Mouse (Mus musculus): Measurements from ENCODE around the gene Ninj2. TPM values are rescaled to one million over a fixed set of nuclear protein-coding genes. Genes with fewer than 3 reads are reported as not detected.

The Ninj2 gene
- total and polyA plus RNA-seq, 3 experiments, result 1.1 to 6.5 TPM; not detected in 1

- H3K4me1 ChIP-seq (ENCODE audit: control insufficient read depth in 1 of 2, insufficient read depth in 2 of 2), result peaks cover 3 to 11% of the 10 kb centered on the region in 2 experiments; a peak in 3 of 4 replicates
- H3K79me2 ChIP-seq (replicated peaks; ENCODE audit: control insufficient read depth, extremely low read depth, insufficient read depth, poor library complexity, severe bottlenecking), result no peaks in the 10 kb centered on the region
- no peak overlapping the region for H3K27ac ChIP-seq (ENCODE audit: insufficient read depth, low read depth)
- no peak overlapping the region for H3K4me3 ChIP-seq (replicated peaks in 1 of 3; ENCODE audit: low read depth in 2 of 3, low read length in 2 of 3, poor library complexity in 1 of 3)
- DNase-seq (ENCODE audit: extremely low read depth), result no peak
- H3K9ac ChIP-seq (ENCODE audit: insufficient read depth, low read depth), result no peak overlapping the region
- no peak for TF ChIP-seq MEF2A (IDR thresholded peaks at IDR 0.05; ENCODE audit: borderline replicate concordance, low read depth, low read length)
- TF ChIP-seq USF2 (conservative IDR thresholded peaks at IDR 0.05; ENCODE audit: low read depth, low read length), result no peak
- no peak for TF ChIP-seq SMC3 (IDR thresholded peaks at IDR 0.05; ENCODE audit: low read depth, low read length)
- TF ChIP-seq RAD21 (IDR thresholded peaks at IDR 0.05; ENCODE audit: low read depth, low read length), result no peak
- TF ChIP-seq BHLHE40 (IDR thresholded peaks at IDR 0.05; ENCODE audit: low read depth, low read length), result no peak
- no peak overlapping the region for H3K4me2 ChIP-seq (ENCODE audit: insufficient read depth, low read depth, poor library complexity, severe bottlenecking)
- H3K36me3 ChIP-seq (replicated peaks in 1 of 2; ENCODE audit: control insufficient read depth in 1 of 2, insufficient read depth in 1 of 2, low read length in 1 of 2), result no peaks in the 10 kb centered on the region
- in situ Hi-C loops (cut with MboI; ENCODE audit: low pct_ligation_motif_present, low pct_unique_long_range_greater_than_20kb, low sequenced_read_pairs) (no loop called here), dilution Hi-C loops (cut with MboI; ENCODE audit: extremely low pct_ligation_motif_present, extremely low pct_unique_long_range_greater_than_20kb, low sequenced_read_pairs) (no loop called here)
- H3K27me3 ChIP-seq (replicated peaks), result no peaks in the 10 kb centered on the region
- no peaks in the 10 kb centered on the region for H3K9me3 ChIP-seq (replicated peaks; ENCODE audit: low read length)
These were observed 71.6 kb downstream of the Ninj2 start for GRCm38 (mm10) chr6:120164765-120165164.

GRCm38 (mm10) chr6:120167574-120167973 is 74.4 kb downstream of the Ninj2 start:
- TF ChIP-seq UBTF (IDR thresholded peaks at IDR 0.05; ENCODE audit: low read depth, low read length) (no peak), USF2 (conservative IDR thresholded peaks at IDR 0.05; ENCODE audit: low read depth, low read length) (no peak), JUN (IDR thresholded peaks at IDR 0.05; ENCODE audit: insufficient read depth, low read depth, low read length) (no peak), IRF4 (IDR thresholded peaks at IDR 0.05; ENCODE audit: low read depth, low read length) (no peak), TCF12 (IDR thresholded peaks at IDR 0.05; ENCODE audit: low read depth, low read length) (no peak), SIN3A (IDR thresholded peaks at IDR 0.05; ENCODE audit: low read length) (no peak), ZMIZ1 (IDR thresholded peaks at IDR 0.05; ENCODE audit: low read depth, low read length) (no peak), POLR2A (IDR thresholded peaks at IDR 0.05; ENCODE audit: low read depth, low read length) (no peak)
- Histone ChIP-seq H3K4me1 (ENCODE audit: control insufficient read depth in 1 of 2, insufficient read depth in 2 of 2) (no peaks in the 10 kb centered on the region), H3K9ac (ENCODE audit: insufficient read depth, low read depth) (no peak overlapping the region), H3K4me3 (replicated peaks in 1 of 3; ENCODE audit: low read depth in 2 of 3, low read length in 2 of 3, poor library complexity in 1 of 3) (no peak overlapping the region), H3K27me3 (replicated peaks) (no peaks in the 10 kb centered on the region), H3K36me3 (replicated peaks in 1 of 2; ENCODE audit: control insufficient read depth in 1 of 2, insufficient read depth in 1 of 2, low read length in 1 of 2) (no peaks in the 10 kb centered on the region), H3K27ac (ENCODE audit: insufficient read depth, low read depth) (no peak overlapping the region), H3K4me2 (ENCODE audit: insufficient read depth, low read depth, poor library complexity, severe bottlenecking) (no peak overlapping the region), H3K79me2 (replicated peaks; ENCODE audit: control insufficient read depth, extremely low read depth, insufficient read depth, poor library complexity, severe bottlenecking) (no peaks in the 10 kb centered on the region), H3K9me3 (replicated peaks; ENCODE audit: low read length) (no peaks in the 10 kb centered on the region)
- no peak for DNase-seq (ENCODE audit: extremely low read depth)
- in situ Hi-C loops (cut with MboI; ENCODE audit: low pct_ligation_motif_present, low pct_unique_long_range_greater_than_20kb, low sequenced_read_pairs) (no loop called here), dilution Hi-C loops (cut with MboI; ENCODE audit: extremely low pct_ligation_motif_present, extremely low pct_unique_long_range_greater_than_20kb, low sequenced_read_pairs) (no loop called here)

- Histone ChIP-seq H3K4me1 (ENCODE audit: control insufficient read depth in 1 of 2, insufficient read depth in 2 of 2) (peaks cover 2 to 14% of the 10 kb centered on the region in 2 experiments; a peak in 3 of 4 replicates), H3K79me2 (replicated peaks; ENCODE audit: control insufficient read depth, extremely low read depth, insufficient read depth, poor library complexity, severe bottlenecking) (no peaks in the 10 kb centered on the region), H3K9me3 (replicated peaks; ENCODE audit: low read length) (no peaks in the 10 kb centered on the region), H3K27me3 (replicated peaks) (no peaks in the 10 kb centered on the region), H3K4me2 (ENCODE audit: insufficient read depth, low read depth, poor library complexity, severe bottlenecking) (no peak overlapping the region), H3K36me3 (replicated peaks in 1 of 2; ENCODE audit: control insufficient read depth in 1 of 2, insufficient read depth in 1 of 2, low read length in 1 of 2) (no peaks in the 10 kb centered on the region), H3K9ac (ENCODE audit: insufficient read depth, low read depth) (no peak overlapping the region), H3K4me3 (replicated peaks in 1 of 3; ENCODE audit: low read depth in 2 of 3, low read length in 2 of 3, poor library complexity in 1 of 3) (no peak overlapping the region), H3K27ac (ENCODE audit: insufficient read depth, low read depth) (no peak overlapping the region)
- TF ChIP-seq UBTF (IDR thresholded peaks at IDR 0.05; ENCODE audit: low read depth, low read length) (no peak), POLR2AphosphoS2 (IDR thresholded peaks at IDR 0.05; ENCODE audit: low read depth, low read length) (no peak), ZMIZ1 (IDR thresholded peaks at IDR 0.05; ENCODE audit: low read depth, low read length) (no peak), NRF1 (IDR thresholded peaks at IDR 0.05; ENCODE audit: low read depth, low read length) (no peak), KAT2A (IDR thresholded peaks at IDR 0.05; ENCODE audit: insufficient replicate concordance, low read length) (no peak), POLR2A (IDR thresholded peaks at IDR 0.05; ENCODE audit: low read depth, low read length) (no peak)
- dilution Hi-C loops (cut with MboI; ENCODE audit: extremely low pct_ligation_motif_present, extremely low pct_unique_long_range_greater_than_20kb, low sequenced_read_pairs), result no loop called here
- in situ Hi-C loops (cut with MboI; ENCODE audit: low pct_ligation_motif_present, low pct_unique_long_range_greater_than_20kb, low sequenced_read_pairs), result no loop called here
- no peak for DNase-seq (ENCODE audit: extremely low read depth)
These were observed 79.3 kb downstream of the Ninj2 start for GRCm38 (mm10) chr6:120172294-120173017.
